Mouse (Mus musculus): ENCODE data around the gene Rbks.

Rbks gene

GRCm38 (mm10) chr5:31583261-31583660 lies 114.2 kb downstream of the Rbks start:
- no peak for DNase-seq (ENCODE audit: low read depth, low spot score)

GRCm38 (mm10) chr5:31581932-31582331 lies 115.5 kb downstream of the Rbks start:
- DNase-seq (ENCODE audit: low read depth, low spot score), result no peak

GRCm38 (mm10) chr5:31581263-31581662 lies 116.2 kb downstream of the Rbks start:
- no peak for DNase-seq (ENCODE audit: low read depth, low spot score)

- peak; percentile 85 for DNase-seq (ENCODE audit: low read depth, low spot score)
Observed at GRCm38 (mm10) chr5:31576539-31576975, 120.9 kb downstream of the Rbks start.
